Mouse (Mus musculus): ENCODE data around the gene Senp3. TPM values are rescaled to one million over a fixed set of nuclear protein-coding genes. Genes with fewer than 3 reads are reported as not detected.
A peak's percentile ranks its signal among the peaks of the same experiment; 100 is the strongest.

Senp3 gene
- polyA plus RNA-seq, 1 experiment from 2014 or later, result 79.1 TPM

DNA sequence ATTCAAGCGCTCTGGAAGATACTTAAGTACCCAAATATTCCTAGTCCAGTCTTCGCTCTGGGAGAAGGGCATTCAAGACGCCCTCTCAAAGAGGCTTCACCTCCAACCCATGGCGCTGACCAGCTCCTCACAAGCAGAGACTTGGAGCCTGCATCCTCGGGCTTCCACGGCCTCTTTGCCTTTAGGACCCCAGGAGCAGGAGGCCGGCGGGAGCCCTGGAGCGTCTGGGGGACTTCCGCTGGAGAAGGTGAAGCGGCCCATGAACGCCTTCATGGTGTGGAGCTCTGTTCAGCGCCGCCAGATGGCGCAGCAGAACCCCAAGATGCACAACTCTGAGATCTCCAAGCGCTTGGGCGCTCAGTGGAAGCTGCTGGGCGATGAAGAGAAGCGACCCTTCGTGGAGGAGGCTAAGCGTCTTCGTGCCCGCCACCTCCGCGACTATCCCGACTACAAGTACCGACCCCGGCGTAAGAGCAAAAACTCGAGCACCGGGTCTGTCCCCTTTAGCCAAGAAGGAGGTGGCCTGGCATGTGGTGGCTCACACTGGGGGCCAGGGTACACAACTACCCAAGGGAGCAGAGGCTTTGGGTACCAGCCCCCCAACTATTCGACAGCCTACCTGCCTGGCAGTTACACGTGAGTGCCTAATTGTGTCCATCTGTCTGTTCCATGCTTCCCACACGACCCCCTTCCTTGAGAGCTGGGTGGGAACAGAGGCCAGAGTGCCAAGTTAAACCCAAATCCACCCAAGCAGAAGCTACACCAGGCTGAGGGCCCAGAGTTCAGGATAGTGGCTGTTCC, 26.4 kb downstream of the Senp3 start, which contains the start of gene Sox15:
Gene Sox15 (plus strand): TSS at position 51 of the 801 bp plus-strand sequence.
- Histone ChIP-seq H3K27me3 (replicated peaks; ENCODE audit: control insufficient read depth, insufficient read depth, low read length) (no peaks in the 10 kb centered on the region), H3K36me3 (ENCODE audit: control insufficient read depth, insufficient read depth, low read length) (peaks cover 83% of the 10 kb centered on the region), H3K4me1 (replicated peaks; ENCODE audit: control insufficient read depth, insufficient read depth, low read length) (peaks cover 6% of the 10 kb centered on the region; the same call in 1 of the 2 replicates), H3K27ac (ENCODE audit: low read depth) (peak within 1 kb of the TSS; percentile 22; the same call in 1 of the 2 replicates), H3K4me3 (ENCODE audit: low read depth, low read length) (no peak within 1 kb of the TSS), H3K9ac (ENCODE audit: low read length) (no peak within 1 kb of the TSS), H3K4me2 (ENCODE audit: low read length) (no peak within 1 kb of the TSS), H3K9me3 (ENCODE audit: control insufficient read depth, low read length) (no peaks in the 10 kb centered on the region)
- WGBS, result 24% methylated on average over 34 of the region's 34 CpGs
- DNase-seq (ENCODE audit: low spot score) (peak; percentile 86), ATAC-seq (replicated peaks; ENCODE audit: low FRiP score, low TSS enrichment, low read depth) (peak; percentile 71)

DNA sequence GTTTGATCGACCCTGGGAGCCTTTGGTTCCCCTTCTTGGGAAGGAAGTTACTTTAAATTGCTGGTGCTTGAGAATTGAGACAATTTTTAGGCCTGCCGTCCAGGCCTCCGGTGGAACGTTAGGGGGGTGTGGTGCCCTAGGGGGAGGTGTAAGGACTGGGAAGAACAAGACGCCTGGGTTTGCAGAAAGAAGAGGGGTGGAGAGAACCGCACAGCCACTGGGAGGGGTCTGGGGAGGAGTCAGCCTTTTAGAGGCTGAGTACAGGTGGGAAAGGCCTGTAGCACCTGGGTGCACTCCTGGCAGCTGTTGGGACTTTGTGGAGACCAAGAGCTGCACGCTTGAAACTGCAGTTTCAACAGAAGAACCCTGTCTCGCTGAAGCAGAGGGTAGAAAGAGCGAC, 27.1 kb downstream of the Senp3 start:
- DNase-seq (ENCODE audit: low spot score) (peak; percentile 57), ATAC-seq (replicated peaks; ENCODE audit: low FRiP score, low TSS enrichment, low read depth) (no peak)
- Histone ChIP-seq H3K27me3 (replicated peaks; ENCODE audit: control insufficient read depth, insufficient read depth, low read length) (no peaks in the 10 kb centered on the region), H3K36me3 (ENCODE audit: control insufficient read depth, insufficient read depth, low read length) (peaks cover 84% of the 10 kb centered on the region), H3K4me1 (replicated peaks; ENCODE audit: control insufficient read depth, insufficient read depth, low read length) (peaks cover 6% of the 10 kb centered on the region; the same call in 1 of the 2 replicates), H3K9ac (ENCODE audit: low read length) (no peak overlapping the region), H3K9me3 (ENCODE audit: control insufficient read depth, low read length) (no peaks in the 10 kb centered on the region), H3K4me3 (ENCODE audit: low read depth, low read length) (no peak overlapping the region), H3K4me2 (ENCODE audit: low read length) (no peak overlapping the region), H3K27ac (ENCODE audit: low read depth) (peak overlapping the region; percentile 22; the same call in 1 of the 2 replicates)
- 39% methylated on average over 9 of the region's 9 CpGs for WGBS

DNA sequence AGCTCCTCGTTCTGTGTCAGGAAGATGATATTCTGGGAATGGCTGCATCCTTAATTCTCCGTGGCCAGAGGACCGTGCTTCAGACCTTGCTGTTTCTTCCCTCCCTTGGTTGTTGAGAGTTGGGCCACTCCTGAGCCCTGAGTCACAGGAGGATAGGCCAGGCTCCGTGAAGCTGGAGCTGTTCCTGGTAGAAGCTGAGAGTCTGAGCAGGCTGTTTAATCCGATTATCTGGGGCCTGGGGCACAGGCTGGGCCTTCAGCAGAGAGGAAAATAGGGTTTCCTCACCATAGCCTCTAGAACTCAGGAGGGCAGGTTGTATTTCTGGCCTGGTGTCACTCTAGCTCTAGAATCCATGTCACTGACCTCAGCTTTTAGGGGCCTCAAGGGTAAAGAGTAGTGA, 28.5 kb downstream of the Senp3 start:
- Histone ChIP-seq H3K27me3 (replicated peaks; ENCODE audit: control insufficient read depth, insufficient read depth, low read length) (no peaks in the 10 kb centered on the region), H3K27ac (ENCODE audit: low read depth) (no peak overlapping the region), H3K4me3 (ENCODE audit: low read depth, low read length) (no peak overlapping the region), H3K4me2 (ENCODE audit: low read length) (no peak overlapping the region), H3K36me3 (ENCODE audit: control insufficient read depth, insufficient read depth, low read length) (peaks cover 84% of the 10 kb centered on the region), H3K9me3 (ENCODE audit: control insufficient read depth, low read length) (no peaks in the 10 kb centered on the region), H3K4me1 (replicated peaks; ENCODE audit: control insufficient read depth, insufficient read depth, low read length) (peaks cover 6% of the 10 kb centered on the region; the same call in 1 of the 2 replicates), H3K9ac (ENCODE audit: low read length) (no peak overlapping the region)
- DNase-seq (ENCODE audit: low spot score) (no peak), ATAC-seq (replicated peaks; ENCODE audit: low FRiP score, low TSS enrichment, low read depth) (no peak)
- WGBS, result 69% methylated on average over 5 of the region's 5 CpGs

DNA sequence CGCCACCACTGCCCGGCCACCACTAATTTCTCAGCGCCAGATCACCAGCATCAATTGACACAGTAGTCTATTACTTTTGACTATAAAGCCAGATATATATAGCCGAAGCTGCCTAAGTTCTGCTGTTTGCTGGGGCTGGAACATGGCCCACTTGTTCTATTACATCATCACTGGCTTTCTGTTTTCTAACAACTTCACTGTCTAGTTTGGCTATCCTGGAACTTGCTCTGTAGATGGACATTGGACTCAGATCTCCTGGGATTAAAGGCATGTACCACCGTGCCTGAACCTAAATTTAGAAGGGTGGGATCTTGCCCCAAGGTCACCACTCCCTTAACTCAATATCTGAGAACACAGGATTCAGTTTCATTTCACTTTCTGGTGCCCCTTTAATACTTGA, 36.0 kb downstream of the Senp3 start:
- no peak overlapping the region for H3K27ac ChIP-seq (ENCODE audit: low read depth)
- no peak for ATAC-seq (replicated peaks; ENCODE audit: low FRiP score, low TSS enrichment, low read depth)
- H3K9ac ChIP-seq (ENCODE audit: low read length), result no peak overlapping the region
- H3K27me3 ChIP-seq (replicated peaks; ENCODE audit: control insufficient read depth, insufficient read depth, low read length), result no peaks in the 10 kb centered on the region
- H3K4me2 ChIP-seq (ENCODE audit: low read length), result no peak overlapping the region
- no peak for DNase-seq (ENCODE audit: low spot score)
- H3K36me3 ChIP-seq (ENCODE audit: control insufficient read depth, insufficient read depth, low read length), result peaks cover 96% of the 10 kb centered on the region
- no peak overlapping the region for H3K4me3 ChIP-seq (ENCODE audit: low read depth, low read length)
- H3K4me1 ChIP-seq (replicated peaks; ENCODE audit: control insufficient read depth, insufficient read depth, low read length), result no peaks in the 10 kb centered on the region
- 89% methylated on average over 5 of the region's 5 CpGs for WGBS
- no peaks in the 10 kb centered on the region for H3K9me3 ChIP-seq (ENCODE audit: control insufficient read depth, low read length)

DNA sequence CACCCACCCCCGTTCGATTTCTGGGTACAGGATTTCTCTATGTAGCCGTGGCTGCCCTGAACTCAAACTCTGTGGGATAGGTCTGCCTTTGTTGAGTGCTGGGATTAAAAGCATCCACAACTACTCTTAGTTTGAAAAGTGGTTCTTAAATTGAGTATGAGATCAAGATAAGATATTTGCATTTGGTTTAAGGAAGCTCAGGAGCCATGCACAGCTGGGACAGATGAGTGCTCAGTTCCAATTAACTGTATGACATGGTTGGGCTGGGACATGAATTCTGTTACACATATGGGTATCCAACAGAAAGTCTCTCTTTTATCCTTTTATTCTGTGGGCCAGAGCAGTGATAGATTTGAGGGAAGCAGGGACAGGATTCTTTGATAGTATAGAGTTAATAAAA, 46.4 kb downstream of the Senp3 start:
- no peak overlapping the region for H3K27ac ChIP-seq (ENCODE audit: low read depth)
- no peaks in the 10 kb centered on the region for H3K27me3 ChIP-seq (replicated peaks; ENCODE audit: control insufficient read depth, insufficient read depth, low read length)
- peaks cover 25% of the 10 kb centered on the region for H3K36me3 ChIP-seq (ENCODE audit: control insufficient read depth, insufficient read depth, low read length)
- peaks cover 24% of the 10 kb centered on the region for H3K4me1 ChIP-seq (replicated peaks; ENCODE audit: control insufficient read depth, insufficient read depth, low read length)
- DNase-seq (ENCODE audit: low spot score), result no peak
- no peaks in the 10 kb centered on the region for H3K9me3 ChIP-seq (ENCODE audit: control insufficient read depth, low read length)
- no peak overlapping the region for H3K9ac ChIP-seq (ENCODE audit: low read length)
- H3K4me3 ChIP-seq (ENCODE audit: low read depth, low read length), result no peak overlapping the region
- H3K4me2 ChIP-seq (ENCODE audit: low read length), result peak overlapping the region; percentile 84
- ATAC-seq (replicated peaks; ENCODE audit: low FRiP score, low TSS enrichment, low read depth), result no peak
- WGBS, result 77% methylated on average over 3 of the region's 3 CpGs

DNA sequence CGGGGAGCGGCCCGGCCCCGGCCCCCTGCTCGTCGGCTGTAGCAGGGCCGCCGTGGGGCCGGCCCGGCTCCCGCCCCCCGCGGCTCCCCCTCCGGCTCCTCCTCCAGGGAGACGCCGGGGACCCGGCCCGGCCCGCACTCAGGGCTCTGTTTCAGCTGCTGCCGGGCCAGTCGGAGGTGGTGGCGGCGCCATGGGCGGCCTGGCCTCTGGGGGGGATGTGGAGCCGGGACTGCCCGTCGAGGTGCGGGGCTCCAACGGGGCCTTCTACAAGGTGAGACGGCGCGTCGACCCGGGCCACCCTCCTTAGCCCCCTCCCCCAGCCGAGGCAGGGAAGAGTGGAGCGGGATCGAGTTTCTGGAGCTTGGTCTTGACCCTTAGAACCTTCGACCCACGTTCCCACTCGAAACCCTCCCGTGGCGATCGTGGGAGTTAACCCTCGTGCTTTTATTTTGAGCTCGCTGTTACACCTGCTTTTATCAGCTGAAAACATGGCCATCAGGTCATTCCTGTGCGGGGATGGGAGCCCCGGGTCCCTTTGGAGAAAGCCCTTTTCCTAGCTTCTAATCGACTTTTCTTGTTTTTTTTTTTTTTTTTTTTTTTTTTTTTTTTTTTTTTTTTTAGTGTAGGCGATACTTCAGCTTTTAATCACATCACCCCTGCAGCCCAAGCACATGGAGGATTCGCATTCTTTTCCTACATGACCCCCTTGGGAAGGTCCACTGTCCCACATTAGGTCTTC, 48.6 kb downstream of the Senp3 start:
- Histone ChIP-seq H3K4me1 (replicated peaks; ENCODE audit: control insufficient read depth, insufficient read depth, low read length) (peaks cover 24% of the 10 kb centered on the region), H3K27ac (ENCODE audit: low read depth) (peak overlapping the region; percentile 93), H3K4me3 (ENCODE audit: low read depth, low read length) (peak overlapping the region; percentile 88), H3K27me3 (replicated peaks; ENCODE audit: control insufficient read depth, insufficient read depth, low read length) (no peaks in the 10 kb centered on the region), H3K9ac (ENCODE audit: low read length) (peak overlapping the region; percentile 94), H3K4me2 (ENCODE audit: low read length) (peak overlapping the region; percentile 84), H3K9me3 (ENCODE audit: control insufficient read depth, low read length) (no peaks in the 10 kb centered on the region), H3K36me3 (ENCODE audit: control insufficient read depth, insufficient read depth, low read length) (peaks cover 7% of the 10 kb centered on the region; the same call in 1 of the 2 replicates)
- no peak for DNase-seq (ENCODE audit: low spot score)
- peak; percentile 77 for ATAC-seq (replicated peaks; ENCODE audit: low FRiP score, low TSS enrichment, low read depth)
- 0% methylated on average over 38 of the region's 50 CpGs for WGBS

DNA sequence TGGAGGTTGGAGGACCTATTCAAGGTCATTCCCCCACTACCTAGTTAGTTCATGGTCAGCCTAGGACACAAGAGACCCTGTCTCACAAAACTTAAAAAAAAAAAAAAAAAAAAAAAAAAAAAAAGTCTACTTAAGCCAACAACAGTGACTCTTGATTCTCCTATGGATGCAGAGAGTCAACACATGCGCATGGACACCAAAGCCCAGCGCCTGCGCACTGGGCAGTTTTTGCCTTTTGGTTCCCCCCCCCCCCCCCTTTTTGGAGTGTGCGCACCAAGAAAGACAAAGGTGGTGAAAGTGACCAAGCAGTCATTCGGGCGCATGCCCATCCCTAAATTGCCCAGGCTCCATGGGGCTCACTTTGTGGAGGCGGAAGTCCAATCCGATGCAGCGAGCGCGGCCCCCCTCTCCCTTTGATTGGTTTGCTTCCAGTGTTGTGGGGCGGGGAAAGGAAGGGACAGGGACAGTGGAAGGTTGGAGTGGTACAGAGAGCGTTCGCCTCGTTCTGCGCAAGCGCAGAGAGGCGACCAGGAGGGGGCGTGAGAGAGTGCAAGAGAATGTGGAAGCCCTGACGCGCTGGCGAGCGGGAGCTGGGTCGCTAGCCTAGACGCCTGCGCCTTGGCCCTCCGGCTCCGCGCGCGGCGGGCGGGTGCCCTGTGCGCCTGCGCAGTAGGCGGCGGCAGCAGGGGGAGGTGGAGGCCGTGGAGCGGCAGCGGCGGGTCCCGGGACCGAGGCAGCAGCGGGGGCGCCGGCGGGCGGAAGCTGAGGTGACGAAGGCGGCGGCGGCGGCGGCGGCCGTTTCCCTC, 49.4 kb downstream of the Senp3 start, which contains the start of gene Fxr2:
Gene Fxr2 (plus strand): TSS at position 707 of the 806 bp plus-strand sequence.
- peak; percentile 97 for ATAC-seq (replicated peaks; ENCODE audit: low FRiP score, low TSS enrichment, low read depth)
- under 1% methylated on average over 52 of the region's 56 CpGs for WGBS
- H3K36me3 ChIP-seq (ENCODE audit: control insufficient read depth, insufficient read depth, low read length), result peaks cover 3% of the 10 kb centered on the region; the same call in 1 of the 2 replicates
- peak; percentile 100 for DNase-seq (ENCODE audit: low spot score)
- no peaks in the 10 kb centered on the region for H3K9me3 ChIP-seq (ENCODE audit: control insufficient read depth, low read length)
- peak within 1 kb of the TSS; percentile 94 for H3K9ac ChIP-seq (ENCODE audit: low read length)
- H3K4me1 ChIP-seq (replicated peaks; ENCODE audit: control insufficient read depth, insufficient read depth, low read length), result peaks cover 24% of the 10 kb centered on the region
- H3K27me3 ChIP-seq (replicated peaks; ENCODE audit: control insufficient read depth, insufficient read depth, low read length), result no peaks in the 10 kb centered on the region
- H3K4me2 ChIP-seq (ENCODE audit: low read length), result peak within 1 kb of the TSS; percentile 84
- H3K4me3 ChIP-seq (ENCODE audit: low read depth, low read length), result peak within 1 kb of the TSS; percentile 88
- peak within 1 kb of the TSS; percentile 93 for H3K27ac ChIP-seq (ENCODE audit: low read depth)

DNA sequence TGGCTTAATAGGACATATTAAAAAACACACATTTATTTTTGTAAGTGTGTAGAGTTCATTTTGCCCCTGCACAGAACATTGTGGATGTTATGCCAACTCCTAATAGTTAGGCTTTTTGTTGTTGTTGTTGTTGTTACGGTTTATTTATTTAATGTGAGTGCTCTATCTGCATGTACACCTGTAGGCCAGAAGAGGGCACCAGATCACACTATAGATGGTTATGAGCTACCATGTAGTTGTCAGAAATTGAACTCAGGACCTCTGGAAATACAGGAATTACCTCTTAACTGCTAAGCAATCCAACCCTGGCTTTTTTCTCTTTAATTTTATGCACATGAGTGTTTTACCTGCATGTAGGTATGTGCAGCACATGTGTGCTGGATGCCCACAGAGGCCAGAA, 52.1 kb downstream of the Senp3 start:
- DNase-seq (ENCODE audit: low spot score) (no peak), ATAC-seq (replicated peaks; ENCODE audit: low FRiP score, low TSS enrichment, low read depth) (no peak)
- Histone ChIP-seq H3K36me3 (ENCODE audit: control insufficient read depth, insufficient read depth, low read length) (no peaks in the 10 kb centered on the region), H3K27ac (ENCODE audit: low read depth) (no peak overlapping the region), H3K9ac (ENCODE audit: low read length) (no peak overlapping the region), H3K4me1 (replicated peaks; ENCODE audit: control insufficient read depth, insufficient read depth, low read length) (peaks cover 14% of the 10 kb centered on the region), H3K9me3 (ENCODE audit: control insufficient read depth, low read length) (no peaks in the 10 kb centered on the region), H3K4me2 (ENCODE audit: low read length) (no peak overlapping the region), H3K4me3 (ENCODE audit: low read depth, low read length) (no peak overlapping the region), H3K27me3 (replicated peaks; ENCODE audit: control insufficient read depth, insufficient read depth, low read length) (no peaks in the 10 kb centered on the region)
- 81% methylated on average over 1 of the region's 1 CpGs for WGBS

All from intestine, embryonic 14.5 days (tissue).